Mouse (Mus musculus) large intestine, adult 2 months (tissue): ENCODE data around the gene Rusc1. TPM values are rescaled to one million over a fixed set of nuclear protein-coding genes. Genes with fewer than 3 reads are reported as not detected.
"Not testable (repeated sequence)": the region's sequence is repeated elsewhere in the genome, so short reads cannot be mapped to it uniquely, and the experiment has no call there.

Source experiments
- DNase-seq: peaks from one replicate; pipeline ENCODE4 v3.0.0-alpha.2; 2012; ENCODE audit warnings: low read depth, low spot score
- WGBS: fragments of 180-500 bp; shearing (Covaris S2); methylation state at CpG from one replicate; pipeline ENCODE4 v1.1.7; 2018; 5-methylcytosine and 5-hydroxymethylcytosine counted together
- polyA plus RNA-seq: library from polyadenylated mRNA; depleted of rRNA; stranded (reverse); fragments of >200 nt; gene quantifications from 2 replicates; pipeline ENCODE4 v1.2.3, GENCODE M21; 2012

The Rusc1 gene
- polyA plus RNA-seq, 1 experiment: 43.8 TPM

- no peak for DNase-seq
Measured at GRCm38 (mm10) chr3:89100811-89101210, 7.7 kb upstream of the Rusc1 start, which contains the start of gene Gm43738. Gene Gm43738 (minus strand): TSS chr3:89101099.

GRCm38 (mm10) chr3:89094021-89094420 is 910 bp upstream of the Rusc1 start:
- no peak for DNase-seq
- WGBS: 86% methylated on average over 10 of the region's 10 CpGs

More at GRCm38 (mm10) chr3:89100811-89101210, 7.7 kb upstream of the Rusc1 start, which contains the start of gene Gm43738:
- 13% methylated on average over 7 of the region's 7 CpGs for whole genome bisulfite sequencing

GRCm38 (mm10) chr3:89092509-89093090 is 511 bp downstream of the Rusc1 start:
- 54% methylated on average over 11 of the region's 11 CpGs for WGBS
- no peak for DNase-seq

- WGBS: 42% methylated on average over 20 of the region's 20 CpGs
- no peak for DNase-seq
Measured at GRCm38 (mm10) chr3:89091811-89092508, 1.2 kb downstream of the Rusc1 start.

GRCm38 (mm10) chr3:89090694-89091655 is 2.1 kb downstream of the Rusc1 start:
- under 1% methylated on average over 74 of the region's 74 CpGs for WGBS
- DNase-seq: peak; percentile 47

- DNase-seq: peak; percentile 93
- WGBS: 2% methylated on average over 40 of the region's 40 CpGs
Measured at GRCm38 (mm10) chr3:89089882-89090591, 3.1 kb downstream of the Rusc1 start.

- 42% methylated on average over 14 of the region's 14 CpGs for WGBS
- no peak for DNase-seq
Measured at GRCm38 (mm10) chr3:89088974-89089373, 4.1 kb downstream of the Rusc1 start.

GRCm38 (mm10) chr3:89087338-89088110 is 5.6 kb downstream of the Rusc1 start:
- DNase-seq: peak; percentile 58

GRCm38 (mm10) chr3:89084654-89085190 is 8.4 kb downstream of the Rusc1 start:
- DNase-seq: no peak
- 82% methylated on average over 12 of the region's 12 CpGs for WGBS

More at GRCm38 (mm10) chr3:89087338-89088110, 5.6 kb downstream of the Rusc1 start:
- WGBS: 31% methylated on average over 21 of the region's 21 CpGs

- WGBS: 58% methylated on average over 2 of the region's 2 CpGs
- no peak for DNase-seq
Measured at GRCm38 (mm10) chr3:89084133-89084532, 9.0 kb downstream of the Rusc1 start.

GRCm38 (mm10) chr3:89082287-89082686 is 10.8 kb downstream of the Rusc1 start:
- DNase-seq: not testable (repeated sequence)

GRCm38 (mm10) chr3:89077383-89077782 is 15.7 kb downstream of the Rusc1 start:
- WGBS: 78% methylated on average over 9 of the region's 9 CpGs
- no peak for DNase-seq

- no peak for DNase-seq
Measured at GRCm38 (mm10) chr3:89067265-89067664, 25.8 kb downstream of the Rusc1 start.

GRCm38 (mm10) chr3:89061696-89062095 is 31.4 kb downstream of the Rusc1 start:
- 92% methylated on average over 3 of the region's 3 CpGs for WGBS
- DNase-seq: no peak

GRCm38 (mm10) chr3:89058783-89059182 is 34.3 kb downstream of the Rusc1 start:
- 87% methylated on average over 3 of the region's 3 CpGs for WGBS
- peak; percentile 1 for DNase-seq

- no peak for DNase-seq
- WGBS: 93% methylated on average over 9 of the region's 9 CpGs
Measured at GRCm38 (mm10) chr3:89058361-89058760, 34.8 kb downstream of the Rusc1 start.

GRCm38 (mm10) chr3:89043359-89043758 is 49.8 kb downstream of the Rusc1 start:
- no peak for DNase-seq
- 95% methylated on average over 4 of the region's 4 CpGs for WGBS
